Mouse (Mus musculus): ENCODE results near the gene Cacna1d. TPM values are rescaled to one million over a fixed set of nuclear protein-coding genes. Genes with fewer than 3 reads are reported as not detected.

The Cacna1d gene
- total RNA-seq, 2 experiments from 2014 or later: 46.3 to 56.7 TPM

DNA sequence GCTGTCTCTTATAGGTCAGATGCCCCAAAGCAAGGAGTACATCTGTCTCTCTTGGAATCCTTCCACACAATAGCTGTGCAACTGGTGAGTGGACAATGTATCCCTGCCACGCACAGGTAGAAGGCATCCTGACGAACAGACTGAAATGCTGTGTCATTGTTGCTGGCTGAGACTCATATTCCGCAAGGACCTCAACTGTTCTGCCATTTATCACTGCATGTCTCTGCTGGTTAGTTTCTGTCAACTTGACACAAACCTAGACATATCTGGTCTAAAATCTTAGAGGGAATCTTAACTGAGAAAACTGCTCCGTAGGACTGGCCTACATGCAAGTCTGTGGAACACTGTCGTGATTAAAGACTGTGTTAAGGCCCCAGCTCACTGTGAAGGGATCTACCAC is 246.5 kb downstream of the Cacna1d start:
- no peak for DNase-seq (ENCODE audit: low spot score in 2 of 2)
- intact Hi-C loops (cut with DNase I): no loop called here

GRCm38 (mm10) chr14:30242818-30243205 is 248.4 kb downstream of the Cacna1d start:
- intact Hi-C loops (cut with DNase I): no loop called here
- DNase-seq (ENCODE audit: low spot score in 2 of 2): no peak

- no peak for DNase-seq (ENCODE audit: low spot score in 2 of 2)
- intact Hi-C loops (cut with DNase I): no loop called here
These were observed 249.0 kb downstream of the Cacna1d start for GRCm38 (mm10) chr14:30242166-30242817.

GRCm38 (mm10) chr14:30240916-30241515 is 250.2 kb downstream of the Cacna1d start:
- intact Hi-C loops (cut with DNase I): no loop called here

GRCm38 (mm10) chr14:30238807-30239206 is 252.4 kb downstream of the Cacna1d start:
- DNase-seq (ENCODE audit: low spot score in 2 of 2): no peak
- intact Hi-C loops (cut with DNase I): no loop called here

More at GRCm38 (mm10) chr14:30240916-30241515, 250.2 kb downstream of the Cacna1d start:
- no peak for DNase-seq (ENCODE audit: low spot score in 2 of 2)

DNA sequence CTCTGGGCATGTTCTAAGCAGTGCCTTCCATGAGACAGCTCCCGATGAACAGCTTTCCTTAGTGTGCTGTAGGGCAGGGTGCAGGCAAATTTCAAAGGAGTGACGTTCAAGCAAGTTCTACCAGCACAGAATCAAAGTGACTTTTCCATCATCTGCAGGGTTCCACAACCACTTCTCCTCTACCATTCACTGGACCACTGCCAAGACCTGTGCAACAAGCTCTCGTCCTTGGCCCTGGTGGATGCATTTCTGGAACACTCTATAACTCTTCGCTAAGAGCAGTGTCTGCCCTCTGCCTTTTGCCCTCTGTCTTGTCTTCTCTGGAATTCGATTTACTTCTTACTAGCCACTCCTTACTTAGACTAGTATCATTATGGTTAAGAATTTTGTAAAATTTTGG is 266.1 kb downstream of the Cacna1d start:
- intact Hi-C loops (cut with DNase I): no loop called here
- no peak for DNase-seq (ENCODE audit: low spot score in 2 of 2)

DNA sequence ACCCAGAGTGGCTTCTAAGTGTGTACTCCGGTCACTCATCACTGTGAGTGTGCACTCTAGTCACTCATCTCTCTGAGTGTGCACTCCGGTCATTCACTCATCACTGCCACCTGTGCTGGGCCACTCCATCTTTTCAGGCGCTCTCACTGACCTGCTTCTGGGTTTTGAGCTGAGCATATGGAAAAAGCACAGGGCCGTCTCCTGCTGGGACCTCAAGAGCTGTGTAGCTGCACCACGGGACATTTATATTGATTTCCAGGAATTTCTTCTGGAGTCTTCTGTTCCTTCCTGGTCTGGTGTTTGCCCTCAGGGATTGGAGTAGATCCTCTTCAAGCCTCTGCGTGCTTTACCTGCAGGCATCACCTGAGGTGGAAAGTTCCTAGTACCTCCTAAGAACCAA is 269.2 kb downstream of the Cacna1d start:
- intact Hi-C loops (cut with DNase I): no loop called here
- DNase-seq (ENCODE audit: low spot score in 2 of 2): no peak

DNA sequence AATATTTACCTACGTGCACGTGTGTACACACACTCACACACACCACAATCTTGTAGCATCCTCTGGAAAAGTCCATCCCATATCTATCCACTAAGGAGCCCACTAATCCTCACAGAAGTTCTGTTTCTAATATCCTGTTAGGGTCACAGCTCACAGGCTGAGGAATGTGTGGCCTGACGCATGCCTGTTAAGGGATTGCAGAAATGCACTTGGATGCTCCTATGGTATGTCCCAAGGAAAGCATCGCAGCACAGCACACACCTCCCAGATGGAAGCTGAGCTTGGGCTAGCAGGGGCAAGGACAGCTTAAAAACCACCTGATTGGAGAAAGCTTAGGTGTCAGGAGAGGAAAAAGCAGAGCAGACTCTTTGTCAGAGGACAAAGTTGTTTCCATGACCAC is 271.4 kb downstream of the Cacna1d start:
- DNase-seq (ENCODE audit: low spot score in 2 of 2): peak in 1 of 2 experiments; percentile 1
- intact Hi-C loops (cut with DNase I): no loop called here

- intact Hi-C loops (cut with DNase I): no loop called here
- DNase-seq (ENCODE audit: low spot score in 2 of 2): peak; percentile 55 to 63
These were observed 273.1 kb downstream of the Cacna1d start for GRCm38 (mm10) chr14:30218114-30218513.

- intact Hi-C loops (cut with DNase I): no loop called here
- DNase-seq (ENCODE audit: low spot score in 2 of 2): peak; percentile 25 to 67
These were observed 274.1 kb downstream of the Cacna1d start for GRCm38 (mm10) chr14:30217124-30217523.

GRCm38 (mm10) chr14:30208156-30208555 is 283.1 kb downstream of the Cacna1d start:
- DNase-seq (ENCODE audit: low spot score in 2 of 2): peak in 1 of 2 experiments; percentile 3
- intact Hi-C loops (cut with DNase I): no loop called here

DNA sequence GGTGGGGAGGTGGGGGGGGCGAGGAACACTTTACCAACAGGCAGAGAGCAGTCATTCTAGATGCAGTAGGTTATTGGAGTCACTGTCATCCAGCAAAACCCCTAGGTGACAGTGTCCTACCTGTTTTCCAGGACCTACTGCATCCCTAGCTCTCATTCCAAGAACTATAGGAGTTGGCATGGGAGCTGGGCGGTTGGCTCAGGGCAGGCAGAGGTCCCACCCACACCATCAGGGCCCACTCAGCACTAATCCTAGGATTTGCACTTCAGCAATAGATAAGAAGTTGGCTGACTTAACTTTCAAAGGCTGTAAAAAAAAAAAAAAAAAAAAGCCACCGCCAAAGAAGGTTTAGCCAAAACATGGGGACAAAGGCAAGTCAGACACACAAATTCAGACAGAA is 285.4 kb downstream of the Cacna1d start:
- no peak for DNase-seq (ENCODE audit: low spot score in 2 of 2)
- intact Hi-C loops (cut with DNase I): no loop called here

DNA sequence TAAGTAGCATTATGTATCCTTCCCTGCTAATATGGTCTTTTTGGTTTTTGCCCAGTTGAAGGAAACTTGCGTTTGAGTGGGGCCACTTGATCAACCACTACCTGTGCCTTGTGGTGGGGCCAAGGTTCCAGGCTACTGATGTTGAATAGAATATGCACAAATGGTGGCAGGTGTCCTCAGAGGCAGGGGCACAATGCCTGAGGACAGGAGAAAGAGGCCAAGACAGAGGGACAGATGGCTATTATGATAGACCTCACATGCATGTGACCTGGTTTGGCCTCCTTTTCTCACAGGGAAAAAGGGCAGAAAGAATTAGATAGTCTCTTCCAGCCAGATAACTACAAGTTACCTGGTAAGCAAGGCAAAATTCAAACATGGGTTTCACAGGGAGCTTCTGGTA is 286.7 kb downstream of the Cacna1d start:
- no peak for DNase-seq (ENCODE audit: low spot score in 2 of 2)
- intact Hi-C loops (cut with DNase I): no loop called here

GRCm38 (mm10) chr14:30200310-30200709 is 290.9 kb downstream of the Cacna1d start:
- DNase-seq (ENCODE audit: low spot score in 2 of 2): no peak
- intact Hi-C loops (cut with DNase I): no loop called here

DNA sequence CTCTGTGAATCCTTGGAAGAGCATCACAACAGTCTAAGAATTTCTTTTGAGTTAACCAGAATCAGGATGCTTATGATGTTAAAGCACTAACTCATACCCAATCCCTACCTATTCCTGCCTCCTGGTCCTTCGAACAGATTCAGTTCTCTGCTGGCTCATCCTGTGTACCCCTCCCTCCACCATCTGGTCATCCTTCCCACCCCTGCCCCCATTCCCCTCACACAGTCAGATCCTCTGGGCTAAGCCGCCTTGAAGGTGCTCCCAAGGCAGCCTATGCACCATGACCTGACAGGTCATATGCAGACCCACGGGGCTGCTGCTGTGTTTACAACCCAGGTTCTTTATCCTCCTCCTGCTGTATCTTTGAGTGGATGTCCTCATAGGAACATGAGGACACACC is 292.4 kb downstream of the Cacna1d start:
- intact Hi-C loops (cut with DNase I): no loop called here
- no peak for DNase-seq (ENCODE audit: low spot score in 2 of 2)

DNA sequence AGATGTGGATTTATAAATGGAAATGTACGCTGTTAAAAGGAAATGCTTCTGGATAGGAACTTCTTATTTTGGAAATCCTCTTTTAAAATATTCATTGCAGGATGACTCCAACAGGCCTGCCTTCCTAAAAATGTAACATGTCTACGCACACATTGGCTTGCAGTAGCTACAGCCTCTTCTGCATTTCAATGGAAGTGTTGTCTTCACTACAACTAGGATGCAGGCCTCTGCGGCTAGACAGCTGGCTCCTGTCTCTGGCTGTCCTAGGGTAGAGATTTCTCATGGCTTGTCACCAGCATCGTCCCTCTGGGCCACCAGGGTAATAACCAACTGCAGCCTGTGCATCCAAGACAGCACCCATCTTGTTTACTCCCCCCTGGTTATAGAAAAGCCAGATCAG is 293.1 kb downstream of the Cacna1d start:
- intact Hi-C loops (cut with DNase I): no loop called here
- no peak for DNase-seq (ENCODE audit: low spot score in 2 of 2)

- DNase-seq (ENCODE audit: low spot score in 2 of 2): no peak
- intact Hi-C loops (cut with DNase I): no loop called here
These were observed 294.3 kb downstream of the Cacna1d start for GRCm38 (mm10) chr14:30196959-30197358.

GRCm38 (mm10) chr14:30196235-30196634 is 295.0 kb downstream of the Cacna1d start:
- DNase-seq (ENCODE audit: low spot score in 2 of 2): peak; percentile 35 to 47
- intact Hi-C loops (cut with DNase I): no loop called here

GRCm38 (mm10) chr14:30190308-30190971 is 300.8 kb downstream of the Cacna1d start:
- DNase-seq (ENCODE audit: low spot score in 2 of 2): no peak
- intact Hi-C loops (cut with DNase I): no loop called here

DNA sequence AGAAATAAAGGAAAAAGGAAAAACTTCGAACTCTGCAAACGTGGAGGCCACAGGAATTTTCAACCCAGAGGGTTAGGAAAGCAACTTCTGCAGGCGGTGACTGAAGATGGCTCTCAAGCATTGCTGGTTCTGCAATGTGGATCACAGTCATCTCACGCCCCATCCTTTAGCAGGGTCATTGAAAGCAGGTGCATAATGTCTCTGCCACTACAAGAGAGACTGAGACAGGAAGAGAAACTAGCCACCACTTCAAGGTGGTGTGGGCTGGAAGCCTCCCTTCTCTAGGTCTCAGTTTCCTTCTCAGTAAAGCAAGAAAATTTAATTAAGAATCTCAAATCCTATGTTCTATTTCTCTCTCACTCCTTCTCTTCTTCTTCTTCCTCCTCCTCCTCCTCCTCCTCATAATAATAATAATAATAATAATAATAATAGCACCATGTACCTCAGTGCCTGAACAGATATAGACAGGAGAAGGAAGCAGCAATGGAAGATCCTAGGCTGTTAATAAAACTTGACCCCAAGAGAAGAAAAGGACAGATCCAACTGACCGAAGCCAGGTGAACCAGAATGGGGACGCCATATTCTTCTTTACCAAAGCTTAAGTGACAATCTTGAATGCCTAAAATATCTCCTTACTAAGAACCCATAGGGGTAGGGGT is 305.5 kb downstream of the Cacna1d start:
- DNase-seq (ENCODE audit: low spot score in 2 of 2): no peak
- intact Hi-C loops (cut with DNase I): no loop called here

Data from left cerebral cortex, postnatal 14 days (tissue).